Mouse (Mus musculus) forebrain, embryonic 10.5 days (tissue): ENCODE data around the gene Cela1. TPM values are rescaled to one million over a fixed set of nuclear protein-coding genes. Genes with fewer than 3 reads are reported as not detected.

Source experiments
- DNase-seq: peaks from one replicate; pipeline ENCODE4 v3.0.0-alpha.2; 2017; ENCODE audit warnings: low spot score; ENCODE audit errors: extremely low spot score
- H3K27ac ChIP-seq: fragments of 300-500 bp; sonication (generic); 2 replicates; pipeline ENCODE4 v1.5.1; 2016; ENCODE audit warnings: mild to moderate bottlenecking
- H3K27me3 ChIP-seq: fragments of 300-500 bp; sonication (generic); 2 replicates; pipeline ENCODE4 v1.6.1; 2016; ENCODE audit warnings: mild to moderate bottlenecking; ENCODE audit not compliant: poor library complexity, severe bottlenecking
- H3K36me3 ChIP-seq: fragments of 300-500 bp; sonication (generic); replicated peaks from 2 replicates; pipeline ENCODE4 v1.6.1; 2016; ENCODE audit warnings: mild to moderate bottlenecking, moderate library complexity
- H3K4me1 ChIP-seq: fragments of 300-500 bp; sonication (generic); 2 replicates; pipeline ENCODE4 v1.6.1; 2016
- H3K4me3 ChIP-seq: fragments of 300-500 bp; sonication (generic); 2 replicates; pipeline ENCODE4 v1.5.1; 2016; ENCODE audit warnings: mild to moderate bottlenecking, moderate library complexity
- H3K9me3 ChIP-seq: fragments of 300-500 bp; sonication (generic); 2 replicates; pipeline ENCODE4 v1.6.1; 2016; ENCODE audit warnings: mild to moderate bottlenecking, moderate library complexity
- WGBS: fragments of 180-500 bp; shearing (Covaris S2); methylation state at CpG from one replicate; pipeline ENCODE4 v1.1.7; 2016; 5-methylcytosine and 5-hydroxymethylcytosine counted together
- polyA plus RNA-seq: library from polyadenylated mRNA; unstranded; fragments of >200 nt; fragmentation: Nextera tagmentation; extraction: Ambion mirVana; gene quantifications from 2 replicates; pipeline ENCODE4 v1.2.1, GENCODE M21; 2016

Cela1 gene
- 1.4 and 1.8 TPM in 2 replicates for polyA plus RNA-seq

DNA sequence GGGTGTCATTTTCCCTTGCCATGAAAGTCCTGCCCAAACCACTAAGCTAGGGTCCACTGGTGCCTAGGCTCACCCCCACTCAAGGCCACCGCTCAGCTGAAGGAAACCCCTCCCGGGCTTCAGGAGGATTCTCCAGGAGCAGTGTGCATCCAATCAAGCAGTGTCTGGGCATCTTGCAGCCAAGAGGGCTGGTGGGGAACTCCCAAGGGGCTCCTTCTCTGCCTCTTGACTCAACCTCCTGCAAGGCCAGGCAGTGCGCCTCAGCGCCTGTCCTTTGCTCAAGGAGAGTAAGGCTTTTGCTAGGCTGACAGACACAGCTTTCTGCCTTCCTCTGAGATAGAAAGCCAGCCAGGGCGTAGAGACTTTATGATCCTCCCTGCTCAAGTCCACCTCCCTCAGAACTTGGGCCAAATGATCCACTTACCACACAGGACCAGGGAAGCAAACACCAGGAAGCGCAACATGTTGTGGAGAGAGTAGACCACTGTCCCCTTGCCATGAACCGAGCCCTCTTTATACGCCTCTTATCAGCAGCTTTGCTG is at the start of gene Cela1:
Gene Cela1, minus strand, starts transcription at position 492 of the 542 bp plus-strand sequence.
- Histone ChIP-seq H3K27me3 (peaks cover 15% of the 10 kb centered on the region), H3K4me1 (peaks cover 11% of the 10 kb centered on the region), H3K36me3 (no peaks in the 10 kb centered on the region), H3K9me3 (peaks cover 15% of the 10 kb centered on the region), H3K4me3 (no peak within 1 kb of the TSS), H3K27ac (no peak within 1 kb of the TSS)
- no peak for DNase-seq
- WGBS = 85% methylated on average over 8 of the region's 8 CpGs

DNA sequence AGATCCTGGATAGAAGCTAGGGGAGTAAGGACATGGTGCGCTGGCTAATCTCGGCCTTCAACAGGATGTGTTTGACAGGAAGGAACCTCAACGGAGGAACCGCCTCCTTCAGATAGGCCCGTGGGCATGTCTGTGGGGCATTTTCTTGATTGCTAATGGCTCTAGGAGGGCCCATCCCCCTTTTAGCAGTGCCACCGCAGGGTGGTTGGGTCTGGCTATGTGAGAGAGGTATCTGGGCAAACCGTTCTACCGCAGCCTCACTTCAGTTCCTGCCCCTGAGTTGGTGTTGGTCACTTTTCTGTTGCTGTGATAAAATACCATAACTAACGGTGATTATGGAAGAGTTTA is 48.2 kb upstream of the Cela1 start:
- H3K27ac ChIP-seq = no peak overlapping the region
- WGBS = 90% methylated on average over 9 of the region's 9 CpGs
- no peaks in the 10 kb centered on the region for H3K9me3 ChIP-seq

DNA sequence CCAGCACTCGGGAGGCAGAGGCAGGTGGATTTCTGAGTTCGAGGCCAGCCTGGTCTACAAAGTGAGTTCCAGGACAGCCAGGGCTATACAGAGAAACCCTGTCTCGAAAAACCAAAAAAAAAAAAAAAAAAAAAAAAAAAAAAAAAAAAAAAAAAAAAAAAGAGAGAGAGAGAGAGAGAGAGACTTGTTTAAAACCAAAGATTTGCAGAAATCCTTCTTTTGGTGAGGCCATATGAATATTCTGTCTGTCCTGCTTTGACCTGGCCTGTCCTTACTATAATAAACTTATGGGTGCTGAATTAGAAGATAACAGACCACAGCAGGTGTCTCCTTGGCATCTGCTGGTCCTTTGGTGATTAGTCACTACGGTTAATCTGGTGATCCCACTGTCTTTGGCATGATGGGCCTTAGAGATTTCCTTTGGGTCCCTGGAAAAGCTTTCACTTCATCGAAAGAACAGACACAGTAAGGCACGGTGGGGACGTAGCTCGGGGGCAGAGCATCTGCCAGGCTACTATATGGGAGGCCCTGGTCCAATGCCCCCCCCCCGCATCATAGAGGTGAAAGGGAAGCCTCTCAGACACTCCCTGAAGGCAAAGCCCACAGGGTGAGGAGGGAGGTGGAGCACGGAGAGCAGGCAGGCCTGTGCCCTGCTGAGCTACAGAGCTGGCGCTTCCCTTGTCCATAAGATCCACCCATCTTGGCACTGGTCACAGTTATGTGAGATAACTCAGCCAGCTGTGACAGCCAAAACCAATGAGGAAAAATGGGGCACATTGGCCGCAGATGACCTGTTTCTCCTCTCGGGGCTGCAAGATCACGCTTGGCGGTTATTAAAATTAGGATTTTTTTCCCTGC is 47.6 kb upstream of the Cela1 start:
- H3K27me3 ChIP-seq = peaks cover 30% of the 10 kb centered on the region
- 88% methylated on average over 15 of the region's 15 CpGs for WGBS
- H3K4me1 ChIP-seq = 0 out of 2 replicates have a peak, but pooled peaks cover 3% of the 10 kb centered on the region
- H3K36me3 ChIP-seq = no peaks in the 10 kb centered on the region
- H3K9me3 ChIP-seq = no peaks in the 10 kb centered on the region
- no peak overlapping the region for H3K4me3 ChIP-seq
- no peak for DNase-seq
- no peak overlapping the region for H3K27ac ChIP-seq

More for the DNA sequence above, 48.2 kb upstream of the Cela1 start:
- Histone ChIP-seq H3K4me3 (no peak overlapping the region), H3K4me1 (0 out of 2 replicates have a peak, but pooled peaks cover 3% of the 10 kb centered on the region), H3K36me3 (no peaks in the 10 kb centered on the region), H3K27me3 (peaks cover 24% of the 10 kb centered on the region)
- DNase-seq = no peak

DNA sequence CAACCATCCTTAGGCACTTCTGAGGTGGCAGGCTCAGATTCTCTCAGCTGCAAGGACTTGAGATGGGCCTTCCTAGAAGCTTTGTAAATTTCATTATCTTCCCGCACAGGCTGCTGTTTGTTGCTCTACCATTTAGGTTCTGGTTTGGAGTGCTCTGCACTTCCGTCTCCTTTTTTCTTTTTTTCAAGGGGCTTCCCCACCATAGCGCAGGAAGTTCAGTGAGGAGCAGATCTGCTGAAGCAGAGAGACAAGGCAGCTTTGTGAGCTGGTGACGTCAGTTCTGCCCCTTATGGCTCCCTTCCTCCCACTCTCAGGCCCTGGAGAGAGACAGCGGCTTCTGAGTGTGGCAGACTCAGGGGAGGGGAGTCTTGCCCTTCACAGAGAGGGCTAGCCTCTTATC is 44.9 kb upstream of the Cela1 start:
- Histone ChIP-seq H3K4me1 (peaks cover 17% of the 10 kb centered on the region), H3K9me3 (no peaks in the 10 kb centered on the region), H3K27ac (no peak overlapping the region), H3K36me3 (no peaks in the 10 kb centered on the region), H3K27me3 (peaks cover 53% of the 10 kb centered on the region), H3K4me3 (no peak overlapping the region)
- WGBS = 43% methylated on average over 5 of the region's 5 CpGs
- no peak for DNase-seq

DNA sequence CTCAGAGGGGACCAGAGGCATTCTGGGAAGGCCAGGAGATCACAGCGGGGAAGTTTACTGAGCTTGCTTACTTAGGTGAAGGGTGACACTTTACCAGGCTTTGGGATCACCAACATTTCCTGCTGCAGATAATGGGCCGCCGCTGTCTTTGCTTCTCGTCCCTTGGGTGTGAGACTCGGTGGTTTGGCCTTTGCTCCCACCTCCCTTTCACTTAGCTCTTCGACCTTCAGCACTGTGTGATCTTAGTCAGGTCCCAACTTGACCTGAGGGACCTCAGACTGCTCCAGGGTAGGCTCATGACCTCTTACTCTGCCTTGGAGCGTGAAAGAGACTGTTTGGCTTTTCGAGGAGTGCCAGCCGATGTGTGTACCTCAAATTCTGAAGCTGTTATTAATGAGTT is 43.4 kb upstream of the Cela1 start:
- no peak overlapping the region for H3K4me3 ChIP-seq
- peaks cover 65% of the 10 kb centered on the region for H3K27me3 ChIP-seq
- no peak overlapping the region for H3K27ac ChIP-seq
- H3K36me3 ChIP-seq = no peaks in the 10 kb centered on the region
- H3K9me3 ChIP-seq = no peaks in the 10 kb centered on the region
- no peak for DNase-seq
- peaks cover 17% of the 10 kb centered on the region for H3K4me1 ChIP-seq
- WGBS = 53% methylated on average over 9 of the region's 9 CpGs

DNA sequence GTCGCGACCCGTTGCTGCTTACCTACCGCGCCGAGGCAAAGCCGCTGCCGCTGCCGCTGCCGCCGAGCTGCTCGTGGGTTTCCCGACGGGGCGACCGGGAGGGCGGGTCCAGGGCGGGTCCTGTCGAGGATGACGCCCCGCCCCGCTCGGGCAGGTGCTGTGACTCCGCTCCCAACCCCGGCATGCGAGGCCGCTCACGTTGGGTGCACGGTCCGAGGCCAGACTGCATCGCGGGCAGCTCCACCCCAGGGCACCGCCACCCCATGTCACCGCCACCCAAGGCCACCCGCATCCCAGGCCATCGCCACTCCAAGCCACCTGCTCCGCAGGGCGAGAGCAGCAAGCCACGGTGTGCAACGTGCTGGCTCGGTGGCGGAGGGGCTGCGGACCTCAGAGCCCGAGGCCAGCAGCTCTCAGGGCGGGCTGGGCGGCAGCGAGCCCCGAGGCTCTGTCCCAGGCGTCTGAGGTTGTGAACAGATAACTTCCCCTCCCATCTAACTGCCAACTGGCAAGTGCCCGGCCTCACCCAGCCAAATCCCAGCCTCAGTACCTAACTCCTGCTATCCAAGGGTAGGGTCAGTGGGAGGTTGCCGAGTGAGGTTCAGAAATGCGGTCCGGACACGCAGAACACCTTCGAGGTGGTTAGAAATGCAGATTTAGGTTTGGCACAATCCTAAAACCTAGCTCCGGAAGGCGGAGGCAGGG is 41.7 kb upstream of the Cela1 start, which contains the start of gene Galnt6:
Gene Galnt6, minus strand, starts transcription at position 96 of the 705 bp plus-strand sequence.
- DNase-seq = no peak
- no peak within 1 kb of the TSS for H3K27ac ChIP-seq
- H3K9me3 ChIP-seq = no peaks in the 10 kb centered on the region
- peaks cover 65% of the 10 kb centered on the region for H3K27me3 ChIP-seq
- peaks cover 17% of the 10 kb centered on the region for H3K4me1 ChIP-seq
- 4% methylated on average over 56 of the region's 57 CpGs for WGBS
- H3K4me3 ChIP-seq = peak within 1 kb of the TSS; percentile 52
- no peaks in the 10 kb centered on the region for H3K36me3 ChIP-seq

DNA sequence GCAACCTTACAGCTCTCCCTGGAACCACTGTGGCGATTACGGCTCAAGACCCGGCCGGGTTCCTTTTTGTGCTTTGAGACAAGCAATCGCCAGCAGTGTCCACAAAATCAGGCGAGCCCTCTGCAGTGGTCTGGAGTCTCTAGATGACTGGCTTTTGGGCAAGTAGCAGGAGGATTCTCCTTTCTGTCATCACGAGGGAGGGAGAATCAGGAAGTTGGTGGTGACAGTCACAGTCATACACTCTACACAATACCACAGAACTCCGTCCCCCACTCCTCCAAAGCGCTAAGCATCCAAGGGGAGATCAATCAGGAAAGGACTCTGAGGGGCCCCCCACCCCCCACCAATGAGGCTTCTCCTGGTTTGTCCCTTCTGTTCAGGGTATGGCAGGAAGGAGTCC is 40.9 kb upstream of the Cela1 start:
- WGBS = 35% methylated on average over 9 of the region's 9 CpGs
- H3K27me3 ChIP-seq = peaks cover 65% of the 10 kb centered on the region
- H3K36me3 ChIP-seq = no peaks in the 10 kb centered on the region
- H3K4me1 ChIP-seq = peaks cover 17% of the 10 kb centered on the region
- no peaks in the 10 kb centered on the region for H3K9me3 ChIP-seq
- peak overlapping the region; percentile 52 for H3K4me3 ChIP-seq
- DNase-seq = no peak
- H3K27ac ChIP-seq = no peak overlapping the region

DNA sequence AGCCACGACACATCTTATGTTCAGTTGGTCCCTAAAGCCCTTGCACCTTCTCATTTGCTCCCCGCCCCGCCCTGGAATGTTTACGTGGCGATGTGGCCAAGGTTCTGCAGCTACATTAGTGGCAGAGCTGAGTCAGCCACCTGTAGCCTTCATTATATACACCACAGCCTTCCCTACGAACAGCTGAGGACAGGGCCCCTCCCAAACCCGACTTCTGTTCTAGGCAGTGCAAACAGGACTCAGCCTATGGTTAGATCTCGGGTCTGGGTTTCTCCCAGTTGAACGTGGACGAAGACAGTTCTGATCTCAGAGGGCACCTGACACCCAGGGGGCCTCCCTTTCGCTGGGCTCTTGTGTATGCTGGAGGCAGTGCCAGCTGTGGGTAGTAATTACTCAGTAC is 40.1 kb upstream of the Cela1 start:
- no peaks in the 10 kb centered on the region for H3K9me3 ChIP-seq
- peaks cover 16% of the 10 kb centered on the region for H3K4me1 ChIP-seq
- DNase-seq = no peak
- H3K27me3 ChIP-seq = peaks cover 71% of the 10 kb centered on the region
- no peaks in the 10 kb centered on the region for H3K36me3 ChIP-seq
- no peak overlapping the region for H3K4me3 ChIP-seq
- H3K27ac ChIP-seq = no peak overlapping the region
- 85% methylated on average over 11 of the region's 11 CpGs for WGBS

DNA sequence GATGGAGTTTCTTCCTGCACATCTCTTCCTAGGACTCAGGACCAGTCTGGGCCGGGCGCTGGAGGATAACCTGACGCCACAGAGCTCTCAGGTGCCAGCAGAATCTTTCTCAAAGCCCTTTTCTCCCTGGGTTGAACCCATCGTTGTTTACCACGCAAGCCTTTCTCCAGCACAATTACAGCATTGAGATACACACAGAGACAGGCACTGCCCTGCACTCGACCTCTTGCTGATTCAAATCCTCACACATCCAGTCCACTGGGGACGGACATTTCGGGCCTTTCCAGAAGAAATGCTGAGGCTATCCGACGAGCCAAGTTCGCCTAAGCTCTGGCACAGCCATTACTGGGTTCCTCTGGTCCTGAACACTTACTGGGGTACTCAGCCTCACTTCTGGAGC is 39.0 kb upstream of the Cela1 start:
- peaks cover 18% of the 10 kb centered on the region for H3K4me1 ChIP-seq
- no peak overlapping the region for H3K4me3 ChIP-seq
- H3K27ac ChIP-seq = no peak overlapping the region
- H3K9me3 ChIP-seq = no peaks in the 10 kb centered on the region
- no peaks in the 10 kb centered on the region for H3K36me3 ChIP-seq
- 82% methylated on average over 11 of the region's 11 CpGs for WGBS
- peaks cover 67% of the 10 kb centered on the region for H3K27me3 ChIP-seq
- DNase-seq = no peak

DNA sequence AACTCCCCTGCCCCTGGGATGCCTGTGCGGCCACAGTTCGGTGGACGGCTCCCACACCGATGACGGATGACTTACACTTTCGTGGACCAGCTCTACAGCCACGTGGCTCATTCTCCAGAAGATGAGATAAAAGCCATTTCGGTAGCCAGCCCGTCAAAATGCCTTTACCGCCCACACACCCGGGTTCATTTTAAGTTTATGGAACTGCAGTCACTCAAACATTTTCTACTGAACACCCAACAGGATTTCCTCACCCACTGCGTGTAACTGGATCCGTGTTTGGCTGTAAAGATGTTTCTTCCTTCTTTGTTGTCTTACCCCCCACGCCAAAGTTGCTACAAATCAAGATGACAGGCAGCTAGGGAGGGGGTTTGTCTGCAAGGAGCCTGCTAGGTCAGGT is 35.8 kb upstream of the Cela1 start:
- DNase-seq = no peak

DNA sequence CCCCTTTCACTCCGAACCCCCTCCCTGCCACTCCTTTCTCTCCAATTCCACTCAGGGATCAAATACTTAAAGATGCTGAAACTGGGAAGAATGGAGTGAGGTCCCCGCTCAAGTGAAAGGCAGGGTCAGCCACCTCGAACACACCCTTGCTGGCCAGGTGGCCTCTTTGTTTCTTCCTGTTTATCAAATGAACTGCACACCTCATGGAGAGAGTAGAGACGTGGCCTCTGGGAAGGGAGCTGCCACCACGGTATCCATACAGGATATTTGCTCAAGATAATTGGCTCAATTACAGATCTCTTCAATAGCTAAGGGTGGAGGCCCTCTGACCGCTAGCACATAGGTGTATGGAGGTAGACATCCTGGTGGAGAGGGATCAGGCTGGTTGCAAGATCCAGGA is 34.8 kb upstream of the Cela1 start:
- WGBS = 82% methylated on average over 6 of the region's 6 CpGs
- no peak overlapping the region for H3K27ac ChIP-seq
- DNase-seq = no peak
- H3K9me3 ChIP-seq = no peaks in the 10 kb centered on the region
- peaks cover 26% of the 10 kb centered on the region for H3K27me3 ChIP-seq
- H3K4me3 ChIP-seq = no peak overlapping the region
- peaks cover 5% of the 10 kb centered on the region; the same call in 1 of the 2 replicates for H3K4me1 ChIP-seq
- no peaks in the 10 kb centered on the region for H3K36me3 ChIP-seq

More for the DNA sequence above, 35.8 kb upstream of the Cela1 start:
- Histone ChIP-seq H3K4me1 (peaks cover 6% of the 10 kb centered on the region), H3K36me3 (no peaks in the 10 kb centered on the region), H3K27me3 (peaks cover 35% of the 10 kb centered on the region), H3K4me3 (no peak overlapping the region), H3K27ac (no peak overlapping the region), H3K9me3 (no peaks in the 10 kb centered on the region)
- 88% methylated on average over 14 of the region's 14 CpGs for WGBS

DNA sequence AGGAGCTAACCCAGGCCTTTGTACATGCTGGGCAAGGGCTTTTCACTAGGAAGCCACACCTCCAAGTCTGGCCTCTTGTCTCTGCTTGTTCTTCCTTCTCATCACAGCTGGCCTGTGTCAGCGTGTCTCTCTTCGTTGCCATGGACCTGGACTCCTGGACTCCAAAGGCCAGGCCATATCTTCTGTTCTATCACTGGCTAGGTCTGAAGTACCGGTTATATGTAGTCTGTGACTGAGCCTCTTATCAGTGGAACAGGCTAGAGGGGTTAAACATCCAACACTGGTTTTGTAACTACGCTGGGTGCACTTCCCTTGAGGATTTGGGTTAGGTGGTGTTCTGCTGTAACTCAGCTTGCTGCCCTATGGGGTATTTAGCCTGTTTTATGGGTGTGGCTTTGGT is 34.3 kb upstream of the Cela1 start:
- no peak for DNase-seq
- 72% methylated on average over 4 of the region's 4 CpGs for WGBS
- Histone ChIP-seq H3K27ac (no peak overlapping the region), H3K27me3 (peaks cover 21% of the 10 kb centered on the region), H3K36me3 (no peaks in the 10 kb centered on the region), H3K4me1 (peaks cover 5% of the 10 kb centered on the region; the same call in 1 of the 2 replicates), H3K9me3 (no peaks in the 10 kb centered on the region), H3K4me3 (no peak overlapping the region)

DNA sequence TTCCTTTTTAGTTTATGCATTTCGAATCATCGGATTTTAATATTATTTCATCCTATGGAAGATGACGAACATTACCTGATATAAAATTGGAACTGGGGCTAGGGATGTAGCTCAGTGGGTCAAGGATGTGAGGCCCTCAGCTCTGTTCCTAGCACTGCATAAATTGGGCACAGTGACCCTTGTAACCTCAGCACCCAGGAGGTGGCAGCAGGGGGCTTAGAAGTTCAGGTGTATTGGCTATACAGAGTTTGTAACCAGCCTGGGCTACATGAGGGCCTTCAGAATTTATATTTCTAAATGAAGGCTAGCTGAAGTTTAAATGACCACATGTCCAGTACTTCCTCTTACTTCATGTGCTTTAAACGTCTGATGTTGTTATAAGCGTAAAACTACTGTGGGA is 33.7 kb upstream of the Cela1 start:
- H3K27ac ChIP-seq = no peak overlapping the region

More for the DNA sequence above, 33.7 kb upstream of the Cela1 start:
- Histone ChIP-seq H3K9me3 (no peaks in the 10 kb centered on the region), H3K4me1 (peaks cover 5% of the 10 kb centered on the region; the same call in 1 of the 2 replicates), H3K27me3 (peaks cover 15% of the 10 kb centered on the region; the same call in 1 of the 2 replicates), H3K36me3 (no peaks in the 10 kb centered on the region), H3K4me3 (no peak overlapping the region)
- 91% methylated on average over 5 of the region's 5 CpGs for WGBS
- no peak for DNase-seq
